Comparison of ENCODE assay signal across 7 mouse cellular contexts in genomic region chr19:4624406-4625178, GRCm38 (mm10). TPM values are rescaled to one million over a fixed set of nuclear protein-coding genes. Genes with fewer than 3 reads are reported as not detected.
A peak's percentile ranks its signal among the peaks of the same experiment; 100 is the strongest.
DNase-seq lines count a peak whose midpoint lies in the region; ATAC-seq and TF ChIP-seq lines count a peak whose summit lies in the region.

No protein-coding gene starts in this region.

- WGBS in forebrain, embryonic 15.5 days: 28% methylated on average over 4 of the region's 4 CpGs
- 31% methylated on average over 4 of the region's 4 CpGs for WGBS in liver, embryonic 15.5 days (ENCODE audit: insufficient replicate concordance)

- DNase-seq in T-cell, adult 2 months (ENCODE audit: low spot score): no peak
- DNase-seq in thymus, postnatal 25 days: no peak

- H3K9ac ChIP-seq in forebrain, embryonic 15.5 days (replicated peaks): peak overlapping the region; percentile 84
- H3K9ac ChIP-seq in liver, embryonic 15.5 days: peak overlapping the region; percentile 96

- peaks cover 8% of the 10 kb centered on the region for H3K79me3 ChIP-seq in C2C12 (ENCODE audit: low read depth)

- H3K4me1 ChIP-seq in forebrain, embryonic 15.5 days: peaks cover 43% of the 10 kb centered on the region
- peaks cover 39% of the 10 kb centered on the region for H3K4me1 ChIP-seq in liver, embryonic 15.5 days (replicated peaks)

- H3K4me3 ChIP-seq in C2C12 (ENCODE audit: insufficient read depth, poor library complexity, severe bottlenecking): peak overlapping the region; percentile 64
- peak overlapping the region; percentile 91 for H3K4me3 ChIP-seq in forebrain, embryonic 15.5 days
- H3K4me3 ChIP-seq in liver, embryonic 15.5 days (replicated peaks): peak overlapping the region; percentile 98

- H3ac ChIP-seq in C2C12 (ENCODE audit: control insufficient read depth, insufficient read length, low read depth): peak overlapping the region; percentile 89

- no peaks in the 10 kb centered on the region for H3K27me3 ChIP-seq in C2C12 (ENCODE audit: control insufficient read depth, insufficient read depth, insufficient read length)
- no peaks in the 10 kb centered on the region for H3K27me3 ChIP-seq in forebrain, embryonic 15.5 days
- H3K27me3 ChIP-seq in liver, embryonic 15.5 days: no peaks in the 10 kb centered on the region

- peak overlapping the region; percentile 79 for H3K4me2 ChIP-seq in forebrain, embryonic 15.5 days (replicated peaks)
- H3K4me2 ChIP-seq in liver, embryonic 15.5 days: peak overlapping the region; percentile 96

- ATAC-seq in CD4-positive, CD25-positive, alpha-beta regulatory T cell, adult 4 months: peak; percentile 25
- no peak; the same call in 1 of the 2 replicates for ATAC-seq in forebrain, embryonic 15.5 days (replicated peaks)
- no peak; the same call in 1 of the 2 replicates for ATAC-seq in liver, embryonic 15.5 days (ENCODE audit: insufficient read depth)
- no peak for ATAC-seq in monocyte, adult 5-6 weeks (replicated peaks; ENCODE audit: insufficient number of reproducible peaks, low FRiP score, low TSS enrichment, poor library complexity, severe bottlenecking)

- no peak for TF ChIP-seq CTCF in C2C12 (IDR thresholded peaks at IDR 0.05; ENCODE audit: control insufficient read depth, insufficient read depth, insufficient read length)

- peak overlapping the region; percentile 94 for H3K27ac ChIP-seq in forebrain, embryonic 15.5 days (replicated peaks)
- H3K27ac ChIP-seq in liver, embryonic 15.5 days (replicated peaks): peak overlapping the region; percentile 89

- no peaks in the 10 kb centered on the region for H3K9me3 ChIP-seq in forebrain, embryonic 15.5 days
- H3K9me3 ChIP-seq in liver, embryonic 15.5 days (replicated peaks): no peaks in the 10 kb centered on the region

- peaks cover 19% of the 10 kb centered on the region for H3K79me2 ChIP-seq in C2C12 (ENCODE audit: control insufficient read depth, insufficient read depth)

- H3K36me3 ChIP-seq in C2C12 (ENCODE audit: control insufficient read depth, insufficient read depth): peaks cover 11% of the 10 kb centered on the region
- H3K36me3 ChIP-seq in forebrain, embryonic 15.5 days: peaks cover 20% of the 10 kb centered on the region; the same call in 1 of the 2 replicates
- peaks cover 41% of the 10 kb centered on the region for H3K36me3 ChIP-seq in liver, embryonic 15.5 days (replicated peaks)

TF ChIP-seq in C2C12, 6 proteins besides CTCF, POLR2A, EP300 and RAD21:
- no peak for TF ChIP-seq MAX (IDR thresholded peaks at IDR 0.05)
- TF ChIP-seq MYOD1 (IDR thresholded peaks at IDR 0.05; ENCODE audit: control insufficient read depth, insufficient read length, low read depth): no peak
- no peak for TF ChIP-seq USF1 (IDR thresholded peaks at IDR 0.05; ENCODE audit: low read depth)
- TF ChIP-seq FOSL1 (IDR thresholded peaks at IDR 0.05; ENCODE audit: insufficient read depth, low read length, poor library complexity, severe bottlenecking): no peak
- no peak for TF ChIP-seq CEBPB (IDR thresholded peaks at IDR 0.05; ENCODE audit: low read depth)
- no peak for TF ChIP-seq MYOG (IDR thresholded peaks at IDR 0.05; ENCODE audit: control insufficient read depth, extremely low read depth, insufficient read length)

RNA-seq across cellular contexts. Expression of gene Rce1, which starts 0.8 kb away (rescaled TPM):
- 56.9 TPM for polyA plus RNA-seq in C2C12 (2012; fragmentation: generic; extraction: Trizol)
- polyA plus RNA-seq in CD4-positive, CD25-positive, alpha-beta regulatory T cell, adult 4 months (2017; shearing (Covaris generic)): 10 to 100 TPM; 45.3 to 50.7 TPM
- 53.8 and 56.5 TPM in 2 replicates for polyA plus RNA-seq in forebrain, embryonic 15.5 days (2015; fragmentation: Nextera tagmentation; extraction: Ambion mirVana)
- 24.1 and 25.3 TPM in 2 replicates for polyA plus RNA-seq in liver, embryonic 15.5 days (2015; fragmentation: Nextera tagmentation; extraction: Ambion mirVana)
- 16.7 to 27.3 TPM (median 27.2 TPM) in 3 replicates for total RNA-seq in monocyte, adult 5-6 weeks (2017)

RNA-seq across cellular contexts. Expression of gene Lrfn4, which starts 9.1 kb away (rescaled TPM):
- polyA plus RNA-seq in C2C12 (2012; fragmentation: generic; extraction: Trizol): 40.8 TPM
- not detected for polyA plus RNA-seq in CD4-positive, CD25-positive, alpha-beta regulatory T cell, adult 4 months (2017; shearing (Covaris generic))
- polyA plus RNA-seq in forebrain, embryonic 15.5 days (2015; fragmentation: Nextera tagmentation; extraction: Ambion mirVana): 10.9 and 11.7 TPM in 2 replicates
- polyA plus RNA-seq in liver, embryonic 15.5 days (2015; fragmentation: Nextera tagmentation; extraction: Ambion mirVana): 0.43 and 0.46 TPM in 2 replicates
- not detected in 3 replicates for total RNA-seq in monocyte, adult 5-6 weeks (2017)
